Mouse (Mus musculus) hindbrain, embryonic 10.5 days (tissue): ENCODE results near the gene Lypd5. TPM values are rescaled to one million over a fixed set of nuclear protein-coding genes. Genes with fewer than 3 reads are reported as not detected.
A peak's percentile ranks its signal among the peaks of the same experiment; 100 is the strongest.

Experiments used
- DNase-seq: peaks from one replicate; pipeline ENCODE4 v3.0.0-alpha.2; 2017; ENCODE audit warnings: low spot score
- H3K27ac ChIP-seq: fragments of 300-500 bp; sonication (generic); 2 replicates; pipeline ENCODE4 v1.5.1; 2016; ENCODE audit warnings: mild to moderate bottlenecking, moderate library complexity
- H3K27me3 ChIP-seq: fragments of 300-500 bp; sonication (generic); 2 replicates; pipeline ENCODE4 v1.6.1; 2016; ENCODE audit warnings: mild to moderate bottlenecking; ENCODE audit not compliant: poor library complexity, insufficient read depth, severe bottlenecking
- H3K36me3 ChIP-seq: fragments of 300-500 bp; sonication (generic); 2 replicates; pipeline ENCODE4 v1.6.1; 2016; ENCODE audit warnings: mild to moderate bottlenecking, moderate library complexity
- H3K4me1 ChIP-seq: fragments of 300-500 bp; sonication (generic); replicated peaks from 2 replicates; pipeline ENCODE4 v1.6.1; 2016; ENCODE audit warnings: mild to moderate bottlenecking
- H3K4me3 ChIP-seq: fragments of 300-500 bp; sonication (generic); 2 replicates; pipeline ENCODE4 v1.5.1; 2016; ENCODE audit warnings: mild to moderate bottlenecking, moderate library complexity
- H3K9me3 ChIP-seq: fragments of 300-500 bp; sonication (generic); 2 replicates; pipeline ENCODE4 v1.6.1; 2016; ENCODE audit warnings: mild to moderate bottlenecking, moderate library complexity
- WGBS: fragments of 180-500 bp; shearing (Covaris S2); methylation state at CpG from one replicate; pipeline ENCODE4 v1.1.7; 2016; 5-methylcytosine and 5-hydroxymethylcytosine counted together
- polyA plus RNA-seq: library from polyadenylated mRNA; unstranded; fragments of >200 nt; fragmentation: Nextera tagmentation; extraction: Ambion mirVana; gene quantifications from 2 replicates; pipeline ENCODE4 v1.2.1, GENCODE M21; 2016

Lypd5 gene
- polyA plus RNA-seq: not detected in 2 replicates

DNA sequence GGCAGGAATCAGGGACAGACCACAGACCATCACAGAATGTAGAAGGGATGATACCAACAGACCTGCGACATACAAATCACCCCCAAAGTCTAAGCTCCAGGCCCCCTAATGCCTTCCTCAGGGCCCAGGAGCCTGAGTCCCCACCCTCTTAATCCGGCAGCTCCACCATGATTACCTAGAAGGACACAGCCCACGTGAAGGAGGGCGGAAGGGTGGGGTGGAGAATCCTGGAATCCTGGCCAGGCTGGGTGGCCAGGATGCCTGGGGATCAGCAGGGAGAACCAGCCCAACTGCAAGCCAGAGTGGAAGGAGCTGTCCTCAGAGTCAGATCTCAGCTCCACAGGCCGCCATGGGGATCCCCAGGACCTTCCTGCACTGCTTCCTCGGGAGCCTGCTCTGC, at the start of gene Lypd5:
TSS of gene Lypd5 (plus strand) at position 301 of the 400 bp plus-strand sequence.
- no peak for DNase-seq
- Histone ChIP-seq H3K4me1 (no peaks in the 10 kb centered on the region), H3K27me3 (no peaks in the 10 kb centered on the region), H3K9me3 (peaks cover 2% of the 10 kb centered on the region; the same call in 1 of the 2 replicates), H3K36me3 (no peaks in the 10 kb centered on the region), H3K27ac (no peak within 1 kb of the TSS), H3K4me3 (no peak within 1 kb of the TSS)
- 48% methylated on average over 6 of the region's 6 CpGs for WGBS

- 1% methylated on average over 18 of the region's 18 CpGs for WGBS
- no peaks in the 10 kb centered on the region for H3K27me3 ChIP-seq
- peak overlapping the region; percentile 94 for H3K27ac ChIP-seq
These were observed 49.0 kb upstream of the Lypd5 start for GRCm38 (mm10) chr7:24299823-24300481.

DNA sequence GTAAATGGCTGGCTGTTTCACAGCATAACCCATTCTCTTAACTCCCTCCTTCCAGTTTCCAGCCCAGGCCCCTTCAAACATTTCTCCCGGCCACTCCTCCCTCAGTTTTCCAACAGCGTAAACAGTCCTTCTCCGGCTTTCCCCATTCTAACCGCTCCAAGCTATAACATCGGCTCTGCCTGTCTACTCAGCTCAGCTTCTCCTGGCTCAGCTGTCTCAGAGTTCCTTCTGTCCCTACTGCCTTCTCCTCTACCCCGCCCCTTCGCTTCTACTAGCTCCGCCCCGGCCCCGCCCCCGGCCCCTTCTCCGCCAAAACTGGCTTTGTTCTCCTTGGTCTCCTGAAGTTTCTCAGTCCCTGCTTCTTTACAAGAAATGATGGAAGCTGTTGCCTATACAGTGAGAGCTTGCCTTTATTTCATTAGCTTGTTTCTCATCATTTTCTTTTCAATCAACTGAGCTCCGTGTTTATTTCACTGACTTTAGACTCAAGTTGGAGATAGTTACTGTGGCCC, 48.2 kb upstream of the Lypd5 start, which contains the start of gene Zfp61:
TSS of gene Zfp61 (minus strand) at position 462 of the 512 bp plus-strand sequence.
- H3K27ac ChIP-seq: peak within 1 kb of the TSS; percentile 94
- H3K4me1 ChIP-seq: peaks cover 25% of the 10 kb centered on the region
- WGBS: 1% methylated on average over 13 of the region's 13 CpGs
- 0 out of 2 replicates have a peak, but pooled peaks cover 5% of the 10 kb centered on the region for H3K9me3 ChIP-seq
- peak within 1 kb of the TSS; percentile 82 for H3K4me3 ChIP-seq
- peaks cover 58% of the 10 kb centered on the region for H3K36me3 ChIP-seq
- peak; percentile 89 for DNase-seq
- no peaks in the 10 kb centered on the region for H3K27me3 ChIP-seq

More at GRCm38 (mm10) chr7:24299823-24300481, 49.0 kb upstream of the Lypd5 start:
- Histone ChIP-seq H3K36me3 (peaks cover 63% of the 10 kb centered on the region), H3K4me1 (peaks cover 25% of the 10 kb centered on the region), H3K4me3 (peak overlapping the region; percentile 82), H3K9me3 (0 out of 2 replicates have a peak, but pooled peaks cover 5% of the 10 kb centered on the region)
- peak; percentile 27 for DNase-seq

DNA sequence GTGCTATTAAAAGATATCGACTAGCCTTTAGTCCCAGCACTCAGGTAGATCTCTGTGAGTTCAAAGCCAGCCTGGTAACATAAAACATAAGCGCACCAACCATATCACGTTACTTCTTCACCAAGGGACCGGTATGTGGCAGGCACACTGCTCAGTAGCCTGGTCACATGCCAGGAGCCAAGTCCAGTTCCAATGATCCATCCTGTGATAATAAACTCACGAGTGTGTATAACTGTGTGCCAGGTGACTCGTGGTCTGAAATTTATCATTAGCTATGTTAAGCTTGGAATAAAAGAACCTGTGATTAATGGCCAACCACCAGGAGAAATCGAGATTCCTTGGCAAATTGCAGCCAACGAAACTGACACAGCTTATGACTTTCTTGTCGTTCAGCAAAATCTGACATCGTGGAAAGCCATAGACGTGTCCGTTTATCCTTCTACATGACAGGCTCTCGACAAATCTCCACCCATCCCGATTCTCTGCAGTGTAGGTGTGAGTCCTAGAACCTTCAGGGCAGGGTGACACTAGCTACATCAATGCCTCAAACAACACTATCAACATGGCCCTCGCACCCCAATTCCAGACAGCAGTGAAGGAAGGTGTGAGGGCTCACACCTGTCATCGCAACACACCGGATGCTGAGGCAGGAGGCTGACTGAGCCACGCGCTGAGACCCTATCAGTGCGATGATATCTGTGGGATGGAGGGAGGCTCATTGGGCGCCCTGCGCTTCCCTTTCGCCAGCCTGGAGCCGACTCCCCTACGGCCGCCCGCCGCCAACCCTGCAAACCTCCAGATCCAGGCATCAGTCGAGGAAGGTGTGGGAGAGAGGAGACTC, 33.0 kb upstream of the Lypd5 start:
- H3K27me3 ChIP-seq: no peaks in the 10 kb centered on the region
- H3K4me1 ChIP-seq: peaks cover 12% of the 10 kb centered on the region
- DNase-seq: no peak
- H3K27ac ChIP-seq: peak overlapping the region; percentile 93
- H3K4me3 ChIP-seq: peak overlapping the region; percentile 75
- WGBS: 33% methylated on average over 29 of the region's 29 CpGs
- peaks cover 23% of the 10 kb centered on the region for H3K36me3 ChIP-seq
- no peaks in the 10 kb centered on the region for H3K9me3 ChIP-seq

- peak within 1 kb of the TSS; percentile 75 for H3K4me3 ChIP-seq
- H3K9me3 ChIP-seq: no peaks in the 10 kb centered on the region
- peak; percentile 92 for DNase-seq
- 1% methylated on average over 33 of the region's 33 CpGs for WGBS
- H3K4me1 ChIP-seq: peaks cover 12% of the 10 kb centered on the region
- peak within 1 kb of the TSS; percentile 93 for H3K27ac ChIP-seq
- no peaks in the 10 kb centered on the region for H3K27me3 ChIP-seq
- peaks cover 16% of the 10 kb centered on the region for H3K36me3 ChIP-seq
These were observed 32.4 kb upstream of the Lypd5 start, which contains the start of gene Zfp94 for GRCm38 (mm10) chr7:24316567-24317092. Gene Zfp94, minus strand, starts transcription at chr7:24316666.

- DNase-seq: no peak
- WGBS: 82% methylated on average over 6 of the region's 6 CpGs
- peaks cover 5% of the 10 kb centered on the region for H3K9me3 ChIP-seq
- H3K4me1 ChIP-seq: peaks cover 12% of the 10 kb centered on the region
- H3K27ac ChIP-seq: no peak overlapping the region
- no peaks in the 10 kb centered on the region for H3K36me3 ChIP-seq
- H3K4me3 ChIP-seq: no peak overlapping the region
- H3K27me3 ChIP-seq: no peaks in the 10 kb centered on the region
These were observed 30.1 kb upstream of the Lypd5 start for GRCm38 (mm10) chr7:24318942-24319341.

DNA sequence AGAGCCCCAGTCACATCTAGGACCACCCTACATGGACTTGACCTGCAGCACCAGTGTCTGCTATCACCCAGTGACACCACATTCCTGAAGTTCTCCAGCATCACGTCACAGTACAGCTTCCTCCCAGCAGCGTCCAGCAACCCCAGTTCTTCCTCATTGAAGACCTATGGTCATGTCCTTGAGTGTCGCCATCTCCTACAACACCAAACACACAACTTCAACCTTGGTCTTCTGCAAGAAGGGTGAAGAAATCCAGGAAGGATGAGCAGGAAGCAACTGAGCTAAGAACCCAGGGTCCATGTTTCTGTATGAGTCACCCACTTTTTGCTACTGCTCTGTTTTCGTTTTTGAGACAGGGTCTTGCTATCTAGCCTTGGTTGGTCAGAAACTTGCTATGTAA, 26.4 kb upstream of the Lypd5 start:
- Histone ChIP-seq H3K9me3 (peaks cover 18% of the 10 kb centered on the region), H3K4me1 (peaks cover 3% of the 10 kb centered on the region; the same call in 1 of the 2 replicates), H3K27me3 (no peaks in the 10 kb centered on the region), H3K27ac (no peak overlapping the region), H3K4me3 (no peak overlapping the region), H3K36me3 (no peaks in the 10 kb centered on the region)
- no peak for DNase-seq
- WGBS: 78% methylated on average over 4 of the region's 4 CpGs

DNA sequence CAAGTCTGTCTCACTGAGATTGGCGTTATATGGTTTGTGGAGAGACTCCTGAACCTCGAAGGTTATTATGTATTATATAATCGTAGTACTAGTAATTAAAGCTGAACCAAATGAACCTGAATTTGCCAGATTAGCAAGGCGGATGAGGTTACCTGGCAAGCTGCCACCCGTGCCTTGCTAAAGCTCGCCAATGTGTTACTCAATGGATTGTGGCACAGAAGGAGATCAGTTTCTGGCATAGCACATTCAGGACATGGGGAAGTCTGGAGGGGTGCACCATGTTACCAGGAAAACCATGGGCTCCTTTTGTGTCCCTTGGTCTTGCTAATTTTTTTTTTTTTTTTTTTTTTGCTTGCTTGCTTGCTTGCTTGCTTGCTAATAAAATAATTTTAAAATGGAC, 23.8 kb upstream of the Lypd5 start:
- no peak overlapping the region for H3K27ac ChIP-seq
- peaks cover 18% of the 10 kb centered on the region for H3K9me3 ChIP-seq
- H3K27me3 ChIP-seq: no peaks in the 10 kb centered on the region
- no peaks in the 10 kb centered on the region for H3K36me3 ChIP-seq
- DNase-seq: no peak
- 94% methylated on average over 6 of the region's 6 CpGs for WGBS
- peaks cover 3% of the 10 kb centered on the region; the same call in 1 of the 2 replicates for H3K4me1 ChIP-seq
- H3K4me3 ChIP-seq: peak overlapping the region; percentile 48; the same call in 1 of the 2 replicates

GRCm38 (mm10) chr7:24325675-24326128, 23.3 kb upstream of the Lypd5 start:
- WGBS: 6% methylated on average over 13 of the region's 13 CpGs
- Histone ChIP-seq H3K4me3 (peak overlapping the region; percentile 48), H3K36me3 (no peaks in the 10 kb centered on the region), H3K27ac (peak overlapping the region; percentile 80), H3K9me3 (peaks cover 18% of the 10 kb centered on the region), H3K27me3 (no peaks in the 10 kb centered on the region), H3K4me1 (peaks cover 3% of the 10 kb centered on the region; the same call in 1 of the 2 replicates)
- peak; percentile 40 for DNase-seq

DNA sequence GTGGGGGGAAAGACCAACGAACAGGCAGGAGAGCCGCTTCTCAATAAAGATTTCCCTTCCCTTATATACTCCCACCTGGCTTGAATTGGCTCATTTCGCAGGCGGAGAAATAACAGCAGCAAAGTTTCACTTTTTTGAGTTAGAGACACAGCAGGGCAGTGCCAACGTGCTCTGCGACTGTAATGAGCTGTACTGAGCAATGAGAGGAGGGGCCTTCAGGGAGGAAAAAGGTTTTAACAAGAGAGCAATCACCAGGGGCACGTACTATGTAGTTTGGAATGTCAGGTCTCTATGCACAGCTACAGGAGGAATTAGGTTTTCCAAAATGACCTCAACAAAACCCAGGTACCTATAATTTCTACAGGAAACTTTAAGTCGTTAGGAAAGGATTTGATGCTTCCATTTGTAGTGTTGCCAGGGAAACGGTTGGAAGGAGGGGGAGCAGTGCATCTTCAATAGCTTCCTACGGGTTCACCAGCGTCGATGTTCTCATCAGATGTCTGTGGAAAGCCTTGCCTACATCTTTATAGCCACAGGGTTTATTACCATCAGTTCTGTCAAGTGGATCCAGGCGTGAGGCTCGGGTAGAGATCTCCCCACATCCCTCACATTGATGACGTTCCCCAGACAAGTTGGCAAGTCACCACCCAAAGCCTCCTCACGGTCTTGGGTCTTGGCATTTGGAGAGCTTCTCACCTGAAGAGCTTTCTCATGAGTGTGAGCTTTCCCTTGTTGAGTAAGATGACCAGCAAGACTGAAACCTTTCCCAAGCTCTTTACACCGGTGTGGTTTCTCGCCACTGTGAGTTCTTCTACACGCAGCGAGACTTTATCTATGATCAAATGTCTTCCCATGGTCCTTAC, 22.5 kb upstream of the Lypd5 start:
- Histone ChIP-seq H3K36me3 (no peaks in the 10 kb centered on the region), H3K9me3 (peaks cover 18% of the 10 kb centered on the region), H3K4me3 (peak overlapping the region; percentile 48), H3K27me3 (no peaks in the 10 kb centered on the region), H3K4me1 (peaks cover 3% of the 10 kb centered on the region; the same call in 1 of the 2 replicates), H3K27ac (peak overlapping the region; percentile 80)
- DNase-seq: no peak
- WGBS: 45% methylated on average over 20 of the region's 20 CpGs

GRCm38 (mm10) chr7:24327281-24327975, 21.6 kb upstream of the Lypd5 start:
- Histone ChIP-seq H3K4me3 (no peak overlapping the region), H3K27ac (no peak overlapping the region), H3K27me3 (no peaks in the 10 kb centered on the region), H3K4me1 (peaks cover 3% of the 10 kb centered on the region; the same call in 1 of the 2 replicates), H3K36me3 (no peaks in the 10 kb centered on the region), H3K9me3 (peaks cover 18% of the 10 kb centered on the region)
- WGBS: 88% methylated on average over 14 of the region's 14 CpGs
- DNase-seq: no peak
